Mouse (Mus musculus): ENCODE data around the gene Dennd6b. TPM values are rescaled to one million over a fixed set of nuclear protein-coding genes. Genes with fewer than 3 reads are reported as not detected.

The Dennd6b gene
- polyA plus RNA-seq, 1 experiment from 2014 or later = 4.1 TPM

- Histone ChIP-seq H3K27me3 (ENCODE audit: control insufficient read depth, insufficient read depth, low read length) (no peaks in the 10 kb centered on the region), H3K27ac (replicated peaks) (peak overlapping the region; percentile 95), H3K36me3 (ENCODE audit: control insufficient read depth, insufficient read depth, low read length) (no peaks in the 10 kb centered on the region), H3K4me2 (replicated peaks; ENCODE audit: low read depth) (peak overlapping the region; percentile 100), H3K9me3 (ENCODE audit: control insufficient read depth, low read length) (no peaks in the 10 kb centered on the region), H3K9ac (ENCODE audit: low read length) (peak overlapping the region; percentile 71), H3K4me3 (ENCODE audit: low read depth, low read length) (peak overlapping the region; percentile 57), H3K4me1 (replicated peaks; ENCODE audit: control insufficient read depth, insufficient read depth) (peaks cover 39% of the 10 kb centered on the region)
- TF ChIP-seq EP300 (optimal IDR thresholded peaks at IDR 0.05) (no peak), CTCF (IDR thresholded peaks at IDR 0.05; ENCODE audit: low read depth) (peak; percentile 22; the same call in 1 of the 2 replicates)
- ATAC-seq (ENCODE audit: low FRiP score, low TSS enrichment) (peak; percentile 2; the same call in 1 of the 2 replicates), DNase-seq (ENCODE audit: low spot score) (peak; percentile 71)
- under 1% methylated on average over 57 of the region's 65 CpGs for WGBS
These were observed 23.0 kb downstream of the Dennd6b start for GRCm38 (mm10) chr15:89173024-89173905.

- peak overlapping the region; percentile 57 for H3K4me3 ChIP-seq (ENCODE audit: low read depth, low read length)
- WGBS = 45% methylated on average over 17 of the region's 17 CpGs
- no peak for ATAC-seq (ENCODE audit: low FRiP score, low TSS enrichment)
- peak overlapping the region; percentile 100 for H3K4me2 ChIP-seq (replicated peaks; ENCODE audit: low read depth)
- TF ChIP-seq CTCF (IDR thresholded peaks at IDR 0.05; ENCODE audit: low read depth) (no peak), EP300 (optimal IDR thresholded peaks at IDR 0.05) (no peak)
- peak overlapping the region; percentile 71 for H3K9ac ChIP-seq (ENCODE audit: low read length)
- no peaks in the 10 kb centered on the region for H3K27me3 ChIP-seq (ENCODE audit: control insufficient read depth, insufficient read depth, low read length)
- H3K9me3 ChIP-seq (ENCODE audit: control insufficient read depth, low read length) = no peaks in the 10 kb centered on the region
- peaks cover 5% of the 10 kb centered on the region for H3K36me3 ChIP-seq (ENCODE audit: control insufficient read depth, insufficient read depth, low read length)
- peaks cover 34% of the 10 kb centered on the region for H3K4me1 ChIP-seq (replicated peaks; ENCODE audit: control insufficient read depth, insufficient read depth)
- H3K27ac ChIP-seq (replicated peaks) = peak overlapping the region; percentile 95
- no peak for DNase-seq (ENCODE audit: low spot score)
These were observed 23.9 kb downstream of the Dennd6b start for GRCm38 (mm10) chr15:89172276-89172935.

GRCm38 (mm10) chr15:89171526-89172051 lies 24.7 kb downstream of the Dennd6b start:
- Histone ChIP-seq H3K4me3 (ENCODE audit: low read depth, low read length) (no peak overlapping the region), H3K4me1 (replicated peaks; ENCODE audit: control insufficient read depth, insufficient read depth) (peaks cover 27% of the 10 kb centered on the region), H3K9me3 (ENCODE audit: control insufficient read depth, low read length) (no peaks in the 10 kb centered on the region), H3K4me2 (replicated peaks; ENCODE audit: low read depth) (no peak overlapping the region), H3K9ac (ENCODE audit: low read length) (no peak overlapping the region), H3K27me3 (ENCODE audit: control insufficient read depth, insufficient read depth, low read length) (no peaks in the 10 kb centered on the region), H3K36me3 (ENCODE audit: control insufficient read depth, insufficient read depth, low read length) (peaks cover 12% of the 10 kb centered on the region), H3K27ac (replicated peaks) (0 out of 2 replicates have a peak overlapping the region, but pooled peaks have one; percentile 5)
- 83% methylated on average over 5 of the region's 5 CpGs for WGBS
- no peak for DNase-seq (ENCODE audit: low spot score)
- TF ChIP-seq CTCF (IDR thresholded peaks at IDR 0.05; ENCODE audit: low read depth) (no peak), EP300 (optimal IDR thresholded peaks at IDR 0.05) (no peak)
- ATAC-seq (ENCODE audit: low FRiP score, low TSS enrichment) = no peak

GRCm38 (mm10) chr15:89170102-89170501 lies 26.2 kb downstream of the Dennd6b start:
- Histone ChIP-seq H3K27ac (replicated peaks) (peak overlapping the region; percentile 88), H3K4me1 (replicated peaks; ENCODE audit: control insufficient read depth, insufficient read depth) (peaks cover 25% of the 10 kb centered on the region), H3K9ac (ENCODE audit: low read length) (0 out of 2 replicates have a peak overlapping the region, but pooled peaks have one; percentile 8), H3K36me3 (ENCODE audit: control insufficient read depth, insufficient read depth, low read length) (peaks cover 24% of the 10 kb centered on the region), H3K4me2 (replicated peaks; ENCODE audit: low read depth) (no peak overlapping the region; the same call in 1 of the 2 replicates), H3K27me3 (ENCODE audit: control insufficient read depth, insufficient read depth, low read length) (no peaks in the 10 kb centered on the region), H3K4me3 (ENCODE audit: low read depth, low read length) (no peak overlapping the region), H3K9me3 (ENCODE audit: control insufficient read depth, low read length) (no peaks in the 10 kb centered on the region)
- TF ChIP-seq EP300 (optimal IDR thresholded peaks at IDR 0.05) = no peak
- no peak for TF ChIP-seq CTCF (IDR thresholded peaks at IDR 0.05; ENCODE audit: low read depth)
- WGBS = 40% methylated on average over 3 of the region's 3 CpGs
- peak; percentile 55 for ATAC-seq (ENCODE audit: low FRiP score, low TSS enrichment)
- peak; percentile 65 for DNase-seq (ENCODE audit: low spot score)

GRCm38 (mm10) chr15:89169431-89169830 lies 26.9 kb downstream of the Dennd6b start:
- ATAC-seq (ENCODE audit: low FRiP score, low TSS enrichment) (peak; percentile 60), DNase-seq (ENCODE audit: low spot score) (peak; percentile 90)
- H3K9ac ChIP-seq (ENCODE audit: low read length) = peak overlapping the region; percentile 41
- no peaks in the 10 kb centered on the region for H3K9me3 ChIP-seq (ENCODE audit: control insufficient read depth, low read length)
- H3K4me2 ChIP-seq (replicated peaks; ENCODE audit: low read depth) = peak overlapping the region; percentile 34
- no peaks in the 10 kb centered on the region for H3K27me3 ChIP-seq (ENCODE audit: control insufficient read depth, insufficient read depth, low read length)
- H3K4me3 ChIP-seq (ENCODE audit: low read depth, low read length) = peak overlapping the region; percentile 10; the same call in 1 of the 2 replicates
- TF ChIP-seq CTCF (IDR thresholded peaks at IDR 0.05; ENCODE audit: low read depth) = no peak; the same call in 1 of the 2 replicates
- no peak for TF ChIP-seq EP300 (optimal IDR thresholded peaks at IDR 0.05)
- peaks cover 27% of the 10 kb centered on the region for H3K36me3 ChIP-seq (ENCODE audit: control insufficient read depth, insufficient read depth, low read length)
- WGBS = 7% methylated on average over 10 of the region's 10 CpGs
- H3K27ac ChIP-seq (replicated peaks) = peak overlapping the region; percentile 88
- H3K4me1 ChIP-seq (replicated peaks; ENCODE audit: control insufficient read depth, insufficient read depth) = peaks cover 23% of the 10 kb centered on the region

Measured in stomach, postnatal 0 days (tissue).